Mouse (Mus musculus) hindlimb bud, embryonic 11.5 days (tissue): ENCODE measurements around the gene Gm17490.
"Not testable (repeated sequence)": the region's sequence is repeated elsewhere in the genome, so short reads cannot be mapped to it uniquely, and the experiment has no call there.

Source experiments
- DNase-seq: peaks from one replicate; pipeline ENCODE4 v3.0.0-alpha.2; 2012; ENCODE audit warnings: low read depth, low spot score; ENCODE audit errors: extremely low spot score

The Gm17490 gene

GRCm38 (mm10) chr2:11635035-11635434 is 9.0 kb upstream of the Gm17490 start:
- no peak for DNase-seq

DNA sequence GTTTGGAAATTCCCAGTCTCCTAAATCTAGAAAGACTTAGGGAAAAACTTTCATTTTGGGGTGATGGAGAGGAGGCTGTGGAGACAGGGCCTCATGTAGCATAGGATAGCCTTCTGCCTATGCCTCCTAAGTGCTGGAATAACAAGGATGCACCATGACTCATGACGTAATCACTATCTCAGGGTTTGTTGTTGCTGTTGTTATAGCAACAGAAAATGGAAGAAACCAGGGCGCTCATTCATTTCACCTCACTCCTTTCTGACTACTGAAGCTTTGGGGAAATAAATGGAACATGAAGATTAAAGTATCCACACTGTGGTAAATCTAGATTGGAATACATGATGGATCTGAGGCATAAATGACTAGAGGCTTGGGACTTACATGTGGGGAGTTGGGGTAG is 2.3 kb downstream of the Gm17490 start:
- DNase-seq: no peak

GRCm38 (mm10) chr2:11623173-11623572 is 2.9 kb downstream of the Gm17490 start:
- DNase-seq: no peak

GRCm38 (mm10) chr2:11619598-11619997 is 6.5 kb downstream of the Gm17490 start:
- no peak for DNase-seq

- DNase-seq: no peak
These were observed 9.2 kb downstream of the Gm17490 start for GRCm38 (mm10) chr2:11616846-11617245.

GRCm38 (mm10) chr2:11612939-11613338 is 13.1 kb downstream of the Gm17490 start:
- DNase-seq: not testable (repeated sequence)

GRCm38 (mm10) chr2:11606718-11607117 is 19.3 kb downstream of the Gm17490 start:
- not testable (repeated sequence) for DNase-seq

DNA sequence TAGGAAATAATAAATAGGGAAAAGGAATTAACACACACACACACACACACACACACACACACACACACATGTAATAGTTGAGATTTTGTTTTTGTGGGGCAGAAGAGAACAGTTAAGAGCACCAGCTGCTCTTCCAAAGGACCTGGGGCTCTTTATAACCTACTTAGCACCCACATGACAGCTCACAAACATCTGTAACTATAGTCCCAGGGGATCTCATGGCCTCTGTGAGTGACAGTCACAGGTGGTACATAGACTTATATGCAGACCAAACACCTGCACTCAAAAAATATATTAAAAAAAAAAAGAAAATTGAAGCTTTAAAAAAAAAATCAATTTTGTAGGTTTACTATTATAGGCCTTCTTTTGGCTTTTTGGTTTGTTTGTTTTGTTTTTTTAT is 21.2 kb downstream of the Gm17490 start:
- no peak for DNase-seq

GRCm38 (mm10) chr2:11604053-11604452 is 22.0 kb downstream of the Gm17490 start, which contains the start of gene Rbm17:
TSS of gene Rbm17 (minus strand) at chr2:11604153.
- no peak for DNase-seq

DNA sequence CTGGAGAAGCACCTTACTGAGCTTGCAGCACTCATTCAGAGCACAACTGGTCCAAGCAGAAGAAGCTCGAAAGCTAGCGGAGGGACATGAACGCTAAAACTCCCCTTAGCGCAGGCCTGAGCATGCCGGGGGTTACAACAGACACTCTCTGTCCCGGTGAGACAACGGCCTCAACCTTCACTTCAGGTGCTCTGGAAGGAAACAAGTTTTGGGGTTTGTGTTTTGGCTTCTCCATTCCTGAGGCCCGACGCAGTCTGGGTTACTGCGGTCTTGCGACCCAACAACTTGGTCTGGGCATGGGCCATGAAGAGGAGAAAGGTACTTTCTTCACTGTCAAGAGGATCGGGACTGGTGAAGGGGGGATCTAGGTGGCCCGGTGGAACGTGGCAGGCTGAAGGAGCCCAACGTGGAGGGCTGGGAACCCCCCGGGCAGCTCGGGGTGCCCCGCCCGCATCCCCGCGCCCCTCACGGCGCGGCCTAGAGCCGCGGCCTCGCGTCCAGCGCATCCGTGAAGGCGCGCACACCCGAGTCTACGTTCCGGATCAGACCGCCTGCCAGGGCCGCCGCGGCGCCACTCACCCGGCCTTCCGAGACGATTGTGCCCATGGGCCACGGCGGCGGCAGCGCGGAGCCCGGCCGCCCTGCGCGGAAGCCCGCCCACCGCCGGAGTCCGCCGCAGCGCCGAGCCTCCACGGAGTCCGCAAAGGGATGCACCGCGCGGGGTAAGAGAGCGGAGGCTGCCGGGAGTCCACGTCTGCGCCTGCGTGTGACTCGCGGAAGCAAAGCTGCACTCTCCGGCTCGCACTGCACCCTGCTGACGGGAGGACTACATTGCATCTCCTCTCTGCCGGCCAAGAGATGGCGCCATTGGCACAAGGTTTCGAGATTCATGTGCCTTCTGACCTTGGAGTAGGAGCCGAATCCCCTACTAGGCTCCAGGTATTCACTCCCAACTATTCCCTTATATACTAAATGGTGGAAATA is 23.3 kb downstream of the Gm17490 start:
- DNase-seq: peak; percentile 79

GRCm38 (mm10) chr2:11601795-11602194 is 24.3 kb downstream of the Gm17490 start:
- no peak for DNase-seq

DNA sequence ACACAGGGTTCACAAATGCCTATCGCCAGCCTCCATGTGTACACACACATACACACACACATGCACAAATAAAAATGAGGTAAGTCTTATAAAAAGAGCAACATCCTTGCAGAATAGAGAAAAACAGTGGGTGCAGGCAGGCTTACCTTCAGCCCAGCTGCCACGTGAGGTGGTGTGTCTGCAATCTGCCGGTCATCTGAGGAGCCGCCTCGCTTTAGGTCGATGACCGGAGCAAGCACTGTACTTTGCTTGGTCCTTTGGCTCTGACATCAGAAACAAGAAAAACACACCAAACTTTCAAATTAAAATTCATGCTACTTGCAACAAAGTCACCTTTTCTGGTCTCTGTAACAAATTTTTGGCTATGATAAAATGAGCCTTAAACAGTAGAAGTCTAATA is 28.2 kb downstream of the Gm17490 start:
- no peak for DNase-seq

GRCm38 (mm10) chr2:11596690-11597089 is 29.4 kb downstream of the Gm17490 start:
- no peak for DNase-seq

GRCm38 (mm10) chr2:11587996-11588395 is 38.1 kb downstream of the Gm17490 start:
- DNase-seq: no peak

- DNase-seq: no peak
These were observed 46.7 kb downstream of the Gm17490 start for GRCm38 (mm10) chr2:11579399-11579798.

DNA sequence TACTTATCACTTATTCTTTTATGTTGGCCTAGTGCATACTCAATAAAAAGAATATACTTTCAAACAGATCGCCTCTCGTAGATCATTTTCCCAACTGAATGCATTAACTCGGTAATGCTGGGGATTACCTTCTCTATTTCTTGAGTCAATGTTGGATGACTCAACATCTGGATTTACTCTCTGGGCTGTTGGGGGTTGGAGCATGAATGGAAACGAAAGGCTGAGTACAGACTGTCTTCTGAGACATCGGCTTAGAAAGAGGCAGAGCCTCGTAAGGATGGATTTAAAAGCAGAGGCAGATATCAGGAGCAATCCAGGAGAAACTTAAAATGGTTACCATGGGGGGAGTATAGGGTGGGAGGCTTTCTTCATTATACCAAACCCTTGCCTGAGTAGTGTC is 47.9 kb downstream of the Gm17490 start:
- DNase-seq: no peak
